Mouse (Mus musculus) mature B cell (primary cell): ENCODE results near the gene Slc36a2.

Experiments used
- in situ Hi-C: fragments of 300-500 bp; cut with MboI; formaldehyde crosslinking; loops from 2 replicates; pipeline ENCODE4 v1.14.3; 2019

Gene Slc36a2

GRCm38 (mm10) chr11:55184246-55184645, 631 bp downstream of the Slc36a2 start:
- in situ Hi-C loops, result no loop called here

- in situ Hi-C loops, result no loop called here
Measured at GRCm38 (mm10) chr11:55183124-55183523, 1.8 kb downstream of the Slc36a2 start.

- in situ Hi-C loops, result no loop called here
Measured at GRCm38 (mm10) chr11:55179856-55180255, 5.0 kb downstream of the Slc36a2 start.

- in situ Hi-C loops, result no loop called here
Measured at GRCm38 (mm10) chr11:55178830-55179229, 6.0 kb downstream of the Slc36a2 start.

- in situ Hi-C loops, result no loop called here
Measured at GRCm38 (mm10) chr11:55170501-55170900, 14.4 kb downstream of the Slc36a2 start.

GRCm38 (mm10) chr11:55168914-55169313, 16.0 kb downstream of the Slc36a2 start:
- in situ Hi-C loops, result no loop called here

GRCm38 (mm10) chr11:55168504-55168903, 16.4 kb downstream of the Slc36a2 start:
- in situ Hi-C loops, result no loop called here

- in situ Hi-C loops, result no loop called here
Measured at GRCm38 (mm10) chr11:55165748-55166147, 19.1 kb downstream of the Slc36a2 start.

GRCm38 (mm10) chr11:55164723-55165122, 20.2 kb downstream of the Slc36a2 start:
- in situ Hi-C loops, result no loop called here

- in situ Hi-C loops, result no loop called here
Measured at GRCm38 (mm10) chr11:55162670-55163069, 22.2 kb downstream of the Slc36a2 start.

GRCm38 (mm10) chr11:55158785-55159359, 26.0 kb downstream of the Slc36a2 start:
- in situ Hi-C loops, result loop anchor here (5.0 kb wide), 1 partner anchor 117 kb away; no protein-coding TSS in a partner anchor

- in situ Hi-C loops, result loop anchor here (5.0 kb wide), 1 partner anchor 113 kb away; no protein-coding TSS in a partner anchor
Measured at GRCm38 (mm10) chr11:55155070-55155421, 29.8 kb downstream of the Slc36a2 start.

GRCm38 (mm10) chr11:55154398-55155069, 30.3 kb downstream of the Slc36a2 start:
- in situ Hi-C loops, result loop anchor here (5.0 kb wide), 1 partner anchor 112 kb away; no protein-coding TSS in a partner anchor

- in situ Hi-C loops, result no loop called here
Measured at GRCm38 (mm10) chr11:55151608-55152007, 33.3 kb downstream of the Slc36a2 start, which contains the start of gene Slc36a3. Slc36a3 (minus strand) TSS chr11:55151708.

GRCm38 (mm10) chr11:55148461-55148860, 36.4 kb downstream of the Slc36a2 start:
- in situ Hi-C loops, result no loop called here

- in situ Hi-C loops, result no loop called here
Measured at GRCm38 (mm10) chr11:55147423-55147822, 37.5 kb downstream of the Slc36a2 start.

GRCm38 (mm10) chr11:55146855-55147254, 38.0 kb downstream of the Slc36a2 start:
- in situ Hi-C loops, result no loop called here

GRCm38 (mm10) chr11:55144011-55144410, 40.9 kb downstream of the Slc36a2 start:
- in situ Hi-C loops, result no loop called here

- in situ Hi-C loops, result no loop called here
Measured at GRCm38 (mm10) chr11:55141502-55141901, 43.4 kb downstream of the Slc36a2 start.

GRCm38 (mm10) chr11:55137646-55138045, 47.2 kb downstream of the Slc36a2 start:
- in situ Hi-C loops, result no loop called here

GRCm38 (mm10) chr11:55136770-55137547, 47.9 kb downstream of the Slc36a2 start:
- in situ Hi-C loops, result no loop called here

- in situ Hi-C loops, result no loop called here
Measured at GRCm38 (mm10) chr11:55134871-55135270, 50.0 kb downstream of the Slc36a2 start.

GRCm38 (mm10) chr11:55134407-55134806, 50.5 kb downstream of the Slc36a2 start:
- in situ Hi-C loops, result no loop called here
